Mouse (Mus musculus): ENCODE data around the gene Pigr.
A peak's percentile ranks its signal among the peaks of the same experiment; 100 is the strongest.

Pigr gene

DNA sequence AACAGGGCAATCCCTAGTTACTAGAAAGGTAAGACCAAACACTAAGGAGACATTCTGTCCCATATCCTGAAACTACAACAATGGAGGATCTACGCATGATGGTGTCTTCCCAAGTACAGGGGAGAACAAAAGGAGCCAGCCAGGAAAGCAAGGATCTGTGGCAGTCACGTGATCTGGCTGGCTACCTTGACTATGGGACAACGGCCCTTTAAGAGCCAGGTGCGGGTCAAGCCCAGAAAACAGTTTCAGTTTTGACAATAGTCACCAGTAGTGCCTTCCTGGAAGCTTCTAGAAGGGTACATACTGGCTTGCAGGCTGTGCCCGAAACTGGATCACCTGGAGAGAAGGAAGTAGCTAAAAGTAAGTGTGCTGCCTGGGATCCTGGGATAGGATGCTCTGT, at the start of gene Pigr:
Pigr (plus strand) TSS at position 237 of the 400 bp plus-strand sequence.
- no peak for DNase-seq (ENCODE audit: low read depth)

DNA sequence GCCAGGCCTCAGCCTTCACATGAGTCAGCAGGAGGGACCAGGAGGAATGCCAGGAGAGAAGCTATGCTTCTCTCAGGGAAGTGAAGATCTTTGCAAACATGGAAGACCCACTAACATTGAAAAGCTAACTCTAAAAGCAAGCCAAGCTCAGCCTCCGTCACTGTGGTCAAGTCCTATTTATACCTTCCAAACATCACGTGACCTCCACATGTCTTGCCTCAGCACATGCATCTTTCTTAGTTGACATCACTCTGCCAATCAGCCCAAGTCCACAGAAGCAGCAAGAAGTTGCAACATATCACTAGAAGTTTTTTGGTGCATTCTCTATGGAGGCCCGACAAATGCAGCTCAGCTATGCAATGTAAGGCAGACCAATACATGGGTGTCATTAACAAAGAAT, 46.6 kb upstream of the Pigr start:
- DNase-seq (ENCODE audit: low read depth): no peak

DNA sequence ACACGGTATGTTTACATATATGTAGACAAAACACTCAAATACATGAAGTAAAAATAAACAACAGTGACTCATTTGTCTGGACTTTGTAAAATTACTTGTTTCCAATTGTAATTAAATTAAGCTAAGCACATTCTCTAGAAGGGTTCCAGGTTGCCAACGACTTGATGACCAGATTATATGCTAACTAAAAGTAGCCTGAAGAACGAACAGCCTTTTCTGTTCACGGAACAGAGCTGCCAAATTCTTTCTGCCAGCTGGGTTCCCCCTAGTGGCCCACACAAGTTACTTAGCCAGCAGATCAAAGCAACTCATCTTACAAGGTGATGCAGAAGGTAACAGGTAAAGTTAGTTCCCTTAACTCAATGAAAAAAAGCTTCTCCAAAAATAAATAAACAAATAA, 42.4 kb upstream of the Pigr start:
- DNase-seq (ENCODE audit: low read depth): peak; percentile 40

DNA sequence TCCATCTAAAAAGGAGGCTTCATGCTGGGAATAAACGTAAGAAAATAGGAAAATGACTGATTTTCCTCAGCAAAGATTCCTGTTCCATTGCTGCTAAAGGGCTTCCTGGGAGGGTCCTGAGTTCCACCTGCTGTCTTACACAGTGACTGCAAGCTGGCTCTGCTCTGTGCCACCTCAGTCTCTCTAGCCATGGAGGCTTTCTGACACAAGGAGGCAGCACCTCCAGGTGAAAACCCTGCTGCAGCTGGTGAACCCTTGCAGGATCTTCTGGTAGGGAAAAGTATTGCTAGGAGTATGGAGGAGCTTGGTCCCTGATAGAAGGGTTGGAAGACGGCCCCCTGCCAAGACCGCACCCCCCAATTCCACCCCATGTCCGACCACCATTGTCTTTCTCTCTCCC, 39.5 kb upstream of the Pigr start:
- DNase-seq (ENCODE audit: low read depth): no peak

DNA sequence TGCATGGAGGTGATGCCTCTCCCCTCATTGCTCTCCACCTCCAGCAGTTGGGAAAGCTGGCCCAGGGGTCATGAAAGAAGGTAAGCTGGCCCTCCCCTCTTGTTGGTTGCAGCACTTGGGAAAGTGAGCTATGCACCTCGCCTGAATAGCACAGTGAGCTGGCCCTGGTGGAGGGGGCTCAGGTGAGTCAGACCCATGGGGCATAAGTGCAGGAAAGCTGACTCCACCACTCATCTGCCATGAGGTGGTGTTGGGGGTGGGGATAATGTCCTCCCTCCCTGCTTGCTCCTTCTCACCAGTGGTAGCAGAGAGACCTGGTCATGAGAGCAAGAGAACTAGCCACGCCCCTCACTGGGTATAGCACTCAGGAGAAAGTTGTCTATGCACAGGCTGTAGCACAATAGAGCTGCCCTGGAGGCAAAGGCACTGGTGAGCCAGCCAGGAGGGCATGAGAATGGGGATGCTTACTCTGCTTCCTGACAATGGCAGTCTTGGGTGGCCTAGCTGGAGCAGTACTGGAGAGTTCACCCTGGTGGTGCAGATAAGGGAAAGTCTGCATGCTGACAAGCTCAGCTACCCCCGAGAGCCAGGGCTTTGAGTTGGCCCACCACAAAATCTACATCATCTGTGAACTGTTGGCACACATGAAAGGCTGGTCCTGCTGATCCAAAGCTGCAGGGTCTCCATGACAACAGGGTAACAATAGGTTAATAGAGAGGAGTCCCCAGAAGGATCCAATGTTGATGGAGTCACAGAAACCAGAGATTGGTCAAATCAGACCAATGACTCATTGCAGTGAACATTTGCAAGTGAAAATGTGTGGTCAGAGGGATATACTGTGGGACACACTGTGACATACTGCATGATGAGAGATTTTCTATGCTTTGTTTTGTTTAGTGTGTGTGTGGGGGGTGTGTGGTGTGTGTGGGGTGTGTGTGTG, 36.7 kb upstream of the Pigr start:
- DNase-seq (ENCODE audit: low read depth): no peak

DNA sequence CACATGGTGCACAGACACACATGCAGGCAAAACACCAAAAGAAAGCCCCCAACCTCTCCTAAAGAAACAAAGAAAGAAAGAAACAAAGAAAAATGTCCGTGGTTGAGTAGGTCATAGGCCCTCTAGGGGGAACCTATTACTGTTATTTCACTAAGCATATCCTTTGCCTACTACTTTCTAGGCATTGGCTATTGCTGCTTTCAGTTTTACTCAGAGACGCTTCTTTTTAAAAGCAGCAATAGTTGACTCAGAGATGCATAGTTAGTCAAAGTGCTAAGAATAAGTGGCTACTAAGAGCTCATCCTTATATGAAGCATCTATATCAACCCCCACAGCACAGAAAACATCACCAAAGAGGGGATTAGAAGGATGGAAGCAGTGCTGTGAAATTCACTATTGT, 31.2 kb upstream of the Pigr start:
- no peak for DNase-seq (ENCODE audit: low read depth)

DNA sequence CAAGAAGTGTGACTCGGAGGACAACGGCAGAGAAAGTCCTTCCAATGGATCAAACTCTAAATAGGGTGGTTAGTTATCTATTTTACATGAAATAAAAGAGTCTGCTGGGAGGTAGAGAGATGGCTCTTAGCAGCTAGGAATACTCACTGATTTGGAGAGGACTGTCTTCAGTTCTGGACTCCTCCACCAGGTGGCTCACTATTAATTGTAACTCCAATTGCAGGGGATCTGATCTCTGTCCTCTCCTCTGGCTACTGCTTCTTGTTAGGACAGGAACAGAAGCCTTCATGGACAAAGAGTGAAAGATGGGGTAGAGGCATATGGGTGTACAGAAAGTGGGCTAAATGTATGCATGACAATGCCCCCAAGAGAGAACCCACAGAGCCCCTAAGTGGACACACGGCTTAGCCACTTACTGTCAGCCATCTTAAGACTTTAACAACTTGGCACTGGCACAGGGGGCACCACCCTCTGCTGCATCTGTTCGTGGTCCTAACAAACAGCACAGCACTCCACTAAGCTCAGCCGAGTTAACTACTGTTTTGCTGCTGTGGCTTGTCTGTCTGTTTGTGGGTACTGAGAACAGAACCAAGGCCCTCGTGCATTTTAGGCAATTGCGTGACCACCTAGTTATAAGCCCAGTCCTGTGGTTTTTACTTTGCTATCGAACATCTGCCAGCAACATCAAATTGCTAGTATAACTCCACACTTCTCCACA, 29.4 kb upstream of the Pigr start:
- DNase-seq (ENCODE audit: low read depth): peak; percentile 65

DNA sequence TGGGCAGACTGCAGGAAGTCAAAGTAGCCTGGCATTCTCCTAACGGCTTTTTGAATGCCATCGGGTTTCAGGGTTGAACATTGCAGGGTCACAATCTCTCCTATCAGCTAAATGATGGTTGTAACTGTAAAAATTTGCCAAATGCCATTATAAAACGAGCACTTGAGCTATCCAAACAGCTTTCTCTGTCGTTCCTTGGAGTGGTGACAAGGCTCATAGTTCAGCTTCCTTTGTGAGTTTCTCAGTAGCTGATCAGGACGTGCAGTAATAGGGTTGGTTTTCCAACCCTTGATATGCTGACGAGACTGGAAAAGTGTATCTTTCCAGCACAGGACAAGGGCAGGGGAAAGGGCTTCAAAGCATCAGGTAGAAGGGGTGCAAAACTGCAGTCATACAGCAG, 28.4 kb upstream of the Pigr start:
- no peak for DNase-seq (ENCODE audit: low read depth)

DNA sequence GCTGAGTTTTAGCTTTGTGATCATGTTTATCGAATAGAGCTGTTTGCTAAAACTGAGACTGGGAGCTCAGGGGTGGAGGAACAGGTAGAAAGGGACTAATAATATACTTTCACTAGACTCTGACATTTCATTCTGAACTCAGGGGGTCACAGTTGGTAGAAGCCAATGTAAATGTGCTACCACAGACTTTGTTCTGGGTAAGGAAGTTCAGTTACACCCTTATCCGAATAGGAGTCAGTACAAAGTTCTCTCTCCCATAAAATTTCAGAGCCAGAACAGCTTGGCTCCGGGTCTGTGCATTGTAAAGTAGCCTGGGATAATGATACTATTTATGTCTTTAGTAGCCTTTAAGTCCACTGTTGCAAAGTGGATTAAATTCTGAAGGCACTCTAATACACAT, 27.9 kb upstream of the Pigr start:
- no peak for DNase-seq (ENCODE audit: low read depth)

DNA sequence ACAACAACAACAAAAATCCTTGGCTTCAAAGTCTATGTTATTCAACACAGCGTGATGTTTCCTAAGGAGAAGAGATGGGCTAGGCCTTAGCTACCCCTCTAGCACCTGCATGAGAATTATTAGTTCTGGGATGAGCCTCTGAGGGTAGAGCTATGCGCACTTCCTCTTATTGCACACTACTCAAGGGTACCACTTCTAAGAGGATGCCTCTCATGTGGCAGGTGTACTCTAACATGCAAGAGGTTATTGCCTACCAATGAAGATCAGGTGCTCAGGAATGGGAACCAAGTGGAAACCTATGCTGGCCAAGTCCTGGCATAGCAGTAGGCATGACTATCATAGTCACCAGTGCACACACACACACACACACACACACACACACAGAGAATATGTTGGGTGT, 27.1 kb upstream of the Pigr start:
- DNase-seq (ENCODE audit: low read depth): no peak

DNA sequence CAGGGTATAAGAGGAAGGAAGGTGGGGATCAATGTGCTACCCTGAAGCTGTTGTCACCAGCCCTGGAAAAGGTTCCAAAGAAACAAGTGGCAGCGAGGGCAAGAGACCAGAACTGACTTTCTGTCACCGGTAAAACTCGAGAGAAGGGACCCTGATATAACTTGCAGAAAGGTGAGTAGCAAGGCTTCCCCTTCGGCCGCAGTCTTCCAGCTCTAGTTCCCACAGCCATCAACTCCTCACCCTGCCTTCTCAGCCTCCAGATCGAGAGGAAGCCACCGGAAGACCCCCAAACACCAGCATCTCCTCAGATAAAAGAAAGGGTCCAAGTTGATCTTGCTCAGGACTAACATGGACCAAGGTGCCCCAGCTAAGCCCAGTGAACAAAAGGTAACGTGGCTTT, 25.9 kb upstream of the Pigr start, which contains the start of gene Fcamr:
Fcamr (plus strand) TSS at position 301 of the 400 bp plus-strand sequence.
- DNase-seq (ENCODE audit: low read depth): no peak

DNA sequence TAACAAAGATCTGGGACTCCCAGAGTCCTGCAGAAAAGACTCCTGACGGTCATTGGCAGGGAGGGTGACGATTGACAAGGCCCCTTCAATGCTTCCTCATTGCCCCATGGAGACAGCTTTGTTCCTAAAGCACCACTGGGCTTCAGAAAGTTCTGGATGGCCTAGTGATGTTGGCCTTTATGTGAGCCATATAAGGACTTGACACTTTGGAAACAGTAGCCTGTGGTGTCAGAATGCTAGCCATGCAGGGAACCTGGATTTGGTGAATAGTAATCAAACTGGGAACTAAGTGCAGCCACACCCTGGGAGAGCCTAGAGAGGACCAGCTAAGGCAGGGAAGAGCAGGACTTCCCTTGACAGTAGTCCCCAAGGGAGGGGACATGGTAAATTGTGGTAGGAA, 25.0 kb upstream of the Pigr start:
- no peak for DNase-seq (ENCODE audit: low read depth)

DNA sequence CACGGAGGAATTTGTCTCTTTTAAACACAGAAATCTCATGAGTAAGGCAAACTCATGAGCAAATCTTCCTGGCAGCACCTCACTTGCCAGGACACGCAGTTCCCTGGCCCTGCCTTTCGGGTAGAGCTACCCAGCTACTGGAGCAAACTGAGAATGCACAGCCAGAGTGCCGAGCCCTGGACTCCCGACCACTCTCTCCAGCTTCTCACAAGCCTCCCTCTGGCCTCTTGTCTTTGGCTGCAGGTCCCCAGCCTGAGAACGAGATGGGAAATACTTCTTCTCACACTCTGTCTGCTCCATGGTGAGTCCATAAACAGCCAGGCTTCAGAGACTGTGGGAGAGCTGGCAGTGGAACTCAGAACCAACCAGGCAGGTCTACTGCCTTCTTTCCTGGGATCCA, 23.5 kb upstream of the Pigr start:
- peak; percentile 14 for DNase-seq (ENCODE audit: low read depth)

DNA sequence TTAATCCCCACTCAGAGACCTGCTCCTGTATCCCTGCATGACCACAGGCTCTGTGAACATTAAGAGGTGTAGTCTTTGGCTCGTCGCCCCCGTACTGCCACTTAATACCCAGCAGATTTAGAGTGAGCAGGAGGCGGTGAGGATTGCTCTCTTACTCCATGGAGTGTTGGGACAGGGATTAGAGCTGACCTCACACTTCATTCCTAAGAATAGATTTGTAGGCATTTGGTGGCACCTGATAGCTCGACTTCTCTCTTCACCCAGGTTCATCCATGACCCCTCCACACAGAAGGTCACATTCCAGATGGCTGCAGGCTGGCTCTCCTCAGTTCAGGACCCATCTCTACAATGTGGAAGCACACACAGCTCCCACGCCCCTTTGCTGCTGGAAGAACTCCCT, 22.2 kb upstream of the Pigr start:
- no peak for DNase-seq (ENCODE audit: low read depth)

DNA sequence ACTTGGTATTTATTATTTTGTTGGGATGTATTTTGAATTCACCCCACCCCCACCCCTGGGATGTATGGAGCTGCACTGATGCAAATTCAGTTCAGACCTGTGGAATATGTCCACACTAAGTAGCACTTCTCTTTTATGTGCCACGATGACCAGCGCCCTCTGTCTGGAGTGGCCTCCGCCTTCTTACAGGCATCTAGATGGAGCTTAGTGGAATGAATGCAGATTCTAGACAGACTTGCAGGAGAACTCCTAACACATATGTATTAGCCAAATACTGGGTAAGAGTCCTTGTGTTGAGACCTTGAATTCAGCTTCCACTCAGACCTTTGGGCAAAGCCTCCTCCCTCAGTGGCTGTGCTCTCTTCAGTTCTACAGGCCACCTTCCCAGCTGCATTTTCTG, 15.6 kb upstream of the Pigr start:
- DNase-seq (ENCODE audit: low read depth): no peak

DNA sequence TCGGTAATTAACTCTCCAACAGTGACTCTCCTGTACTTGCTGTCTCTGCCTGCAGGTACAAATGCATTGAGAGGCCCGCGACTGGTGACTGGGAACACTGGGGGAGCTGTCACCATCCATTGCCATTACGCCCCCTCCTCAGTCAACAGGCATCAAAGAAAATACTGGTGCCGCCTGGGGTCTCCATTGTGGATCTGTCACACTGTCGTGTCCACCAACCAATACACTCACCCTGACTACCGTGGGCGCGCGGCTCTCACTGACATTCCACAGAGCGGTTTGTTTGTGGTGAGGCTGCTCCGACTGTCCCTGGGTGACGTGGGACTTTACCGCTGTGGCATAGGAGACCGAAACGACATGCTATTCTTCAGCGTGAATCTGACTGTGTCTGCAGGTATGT, 15.2 kb upstream of the Pigr start:
- DNase-seq (ENCODE audit: low read depth): no peak

DNA sequence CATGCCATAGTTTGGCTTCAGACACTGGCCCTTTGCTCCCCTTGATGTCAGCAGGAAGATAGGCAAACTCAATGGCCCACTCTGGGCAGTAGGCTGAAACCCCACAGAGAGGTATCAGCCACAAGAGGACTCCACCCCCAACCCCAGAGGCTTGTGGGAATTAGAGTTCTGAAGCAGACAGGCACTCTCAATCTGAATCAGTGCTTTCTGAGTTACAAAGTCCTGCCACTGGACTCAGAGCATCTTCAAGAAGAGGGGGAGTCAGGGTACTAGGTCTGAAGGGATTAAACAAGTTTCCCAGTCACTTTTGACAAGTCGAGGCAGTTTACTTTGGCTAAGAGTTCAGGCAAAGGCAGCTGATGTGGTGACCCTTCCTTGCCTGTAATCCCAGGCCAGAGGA, 6.7 kb upstream of the Pigr start:
- no peak for DNase-seq (ENCODE audit: low read depth)

DNA sequence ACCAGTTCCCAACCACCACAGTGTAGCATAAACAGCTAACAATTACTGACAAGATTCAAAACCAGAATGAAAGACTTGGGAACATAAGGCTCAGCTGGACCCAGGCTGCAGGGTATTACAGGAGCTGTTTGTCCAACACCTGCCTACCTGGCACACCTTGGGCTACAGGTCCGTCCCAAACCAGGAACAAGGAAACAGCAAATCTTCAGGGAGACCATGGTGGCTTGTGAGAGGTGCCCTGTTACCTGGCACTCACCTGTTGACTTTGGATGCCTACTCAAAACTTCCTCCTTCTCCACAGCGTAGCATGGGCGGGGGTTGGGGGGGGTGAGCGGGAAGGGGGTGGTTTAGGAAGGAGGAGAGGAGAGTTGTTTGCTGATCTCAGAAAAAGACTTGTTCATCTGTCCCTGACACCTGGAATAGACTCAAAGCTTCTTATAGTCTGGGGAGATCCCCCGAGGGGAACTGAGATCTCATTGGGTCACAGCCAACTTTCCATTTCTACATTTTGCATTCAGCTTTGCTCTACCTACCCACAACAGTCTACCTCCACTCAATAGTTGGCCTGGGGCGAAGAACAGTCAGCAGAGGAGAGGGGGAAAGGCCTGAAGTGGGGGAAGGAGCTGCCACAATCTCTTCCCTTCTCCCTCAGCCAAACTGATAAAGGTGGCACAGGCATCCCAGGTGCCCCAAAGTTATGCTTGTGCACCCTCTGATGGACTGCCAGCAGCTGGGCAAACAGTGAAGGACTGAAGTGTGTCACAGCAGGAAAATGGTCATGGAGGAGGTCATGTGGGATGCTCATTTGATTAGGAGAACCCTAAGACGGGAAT, 6.0 kb upstream of the Pigr start:
- DNase-seq (ENCODE audit: low read depth): no peak

DNA sequence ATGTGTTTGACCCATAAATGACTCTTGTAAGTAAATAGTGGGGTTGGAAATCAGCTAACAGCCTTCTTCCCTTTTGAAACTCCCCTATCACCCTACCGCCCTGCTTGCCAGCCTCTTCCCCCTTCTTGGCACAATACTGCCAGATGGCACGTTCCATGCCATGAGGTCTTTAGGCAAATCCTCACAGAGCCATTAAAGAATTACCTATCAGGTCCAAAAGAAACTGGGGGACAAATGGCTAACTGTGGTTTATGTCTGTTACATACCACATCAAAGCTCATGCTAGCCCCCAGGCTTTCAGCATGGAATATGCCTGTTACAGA, 5.4 kb upstream of the Pigr start:
- no peak for DNase-seq (ENCODE audit: low read depth)

DNA sequence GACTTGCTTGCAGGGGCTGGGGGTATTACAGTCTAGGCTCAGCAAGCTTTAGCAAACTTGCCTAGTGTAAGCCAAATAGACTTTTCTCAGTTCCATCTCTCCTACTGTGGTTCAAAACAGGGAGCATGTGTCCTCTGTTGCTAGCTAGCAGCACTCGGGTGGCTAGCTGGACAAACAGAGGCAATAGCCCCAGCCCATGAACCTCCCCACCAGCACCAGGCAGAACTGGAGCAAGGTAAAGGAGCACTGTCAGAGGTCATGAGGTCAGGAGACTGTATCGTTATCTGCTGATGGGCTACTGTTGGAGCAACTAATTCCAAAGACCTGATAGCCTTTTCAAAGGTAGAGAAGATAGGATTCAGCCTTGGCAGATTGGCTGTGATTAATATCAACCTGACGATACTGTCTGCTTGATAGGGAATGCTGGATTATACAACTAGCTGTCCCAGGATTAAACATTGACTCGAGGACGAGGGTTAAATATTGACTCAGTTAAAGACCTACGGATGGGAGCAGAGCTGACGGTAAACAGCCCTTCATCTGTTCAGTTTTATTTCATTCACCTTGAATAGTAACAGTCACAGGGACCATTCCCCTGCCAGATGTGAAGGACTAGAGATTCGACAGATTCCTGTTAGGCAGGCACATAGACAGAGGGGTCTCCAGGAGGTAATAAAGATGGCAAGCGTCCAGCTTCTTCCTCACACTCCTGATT, 4.4 kb upstream of the Pigr start:
- DNase-seq (ENCODE audit: low read depth): no peak

DNA sequence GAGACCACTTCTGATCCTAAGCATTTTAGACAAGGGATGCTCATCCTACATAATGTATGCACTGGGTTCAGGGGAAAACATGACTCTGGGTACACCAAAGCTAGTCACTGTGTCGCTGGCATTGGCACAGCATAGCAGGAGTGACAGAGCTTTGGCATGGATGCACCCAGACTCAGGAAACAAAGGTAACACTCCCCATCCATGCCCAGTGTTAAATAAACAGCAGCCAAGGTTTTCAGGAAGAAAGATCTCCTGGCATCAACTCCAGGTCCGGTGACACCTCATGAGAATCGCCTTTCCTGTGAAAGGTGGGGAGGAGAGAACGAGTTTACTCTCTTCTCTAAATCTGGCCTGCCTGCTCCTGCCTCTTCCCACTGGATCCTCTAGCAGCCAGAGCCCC, 2.2 kb downstream of the Pigr start:
- DNase-seq (ENCODE audit: low read depth): no peak
